Mouse (Mus musculus) heart, postnatal 4 days (tissue): ENCODE measurements around the gene Adgrf3. TPM values are rescaled to one million over a fixed set of nuclear protein-coding genes. Genes with fewer than 3 reads are reported as not detected.

Experiments
- DNase-seq: peaks from one replicate; pipeline ENCODE4 v3.0.0; 2021
- microRNA-seq, 2 experiments: library from miRNA; unstranded; fragments of <30 nt; microRNA quantifications; one replicate each; pipeline ENCODE4 v1.2.0; 2021 to 2022
- total RNA-seq, 2 experiments: library from RNA; stranded (reverse); gene quantifications; 2 replicates each; pipeline ENCODE4 v1.2.3; 2021

Adgrf3 gene
- total RNA-seq, 2 experiments from 2014 or later: 0.21 to 0.45 TPM

DNA sequence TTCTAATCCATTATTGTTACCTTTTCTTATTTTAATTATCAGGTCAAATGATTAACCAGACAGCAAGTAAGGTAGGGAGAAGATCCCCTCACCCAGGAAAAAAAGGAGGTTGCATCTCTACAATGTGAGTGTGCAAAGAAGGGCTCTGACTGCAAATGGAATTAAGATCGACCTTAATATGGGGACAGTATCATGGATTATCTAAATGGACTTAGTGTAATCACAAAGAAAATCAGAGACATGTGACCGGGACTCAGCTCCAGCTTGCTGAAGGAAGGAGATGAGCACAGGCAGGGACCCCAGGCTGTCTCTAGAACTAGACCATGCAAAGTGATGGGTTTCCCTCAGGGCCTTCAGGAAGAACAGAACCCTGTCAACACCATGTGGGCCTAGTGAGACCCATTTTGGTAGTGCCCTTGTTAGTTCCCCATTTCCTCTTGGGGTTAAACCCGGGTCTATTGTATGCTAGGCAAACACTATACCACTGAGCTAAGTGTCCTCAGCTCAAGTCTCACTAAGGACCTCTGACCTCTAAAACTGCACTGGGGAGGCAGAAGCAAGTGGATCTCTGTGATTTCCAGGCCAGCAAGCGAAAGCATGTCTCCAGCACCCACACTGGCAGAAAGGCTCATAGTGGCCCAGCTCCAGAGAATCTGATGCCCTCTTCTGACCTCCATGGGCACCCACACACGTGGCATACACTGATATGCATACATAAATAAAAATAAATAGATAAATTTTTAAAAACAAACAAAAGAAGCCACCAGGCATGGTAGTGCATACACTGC, 57.2 kb downstream of the Adgrf3 start:
- DNase-seq: no peak

DNA sequence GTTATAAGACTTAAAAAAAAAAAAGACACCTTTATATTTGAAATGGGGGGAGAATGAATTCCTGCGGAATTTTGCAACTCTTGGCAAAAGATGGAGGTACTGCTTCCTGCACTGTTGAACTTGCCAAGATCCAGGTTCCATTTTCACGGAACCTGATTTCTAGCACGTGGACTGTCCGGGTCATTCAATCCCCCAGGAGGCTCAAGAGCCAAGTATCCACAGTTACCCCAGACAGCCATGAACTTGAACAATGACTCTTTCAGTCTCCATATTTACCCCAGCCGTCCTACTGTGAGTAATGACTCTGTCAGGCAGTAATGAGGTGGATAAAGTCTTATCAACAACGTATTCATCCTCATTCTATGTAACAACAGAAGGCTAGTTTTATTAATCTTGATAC, 59.0 kb downstream of the Adgrf3 start:
- no peak for DNase-seq

Small RNAs within 50 kb of the gene (microRNA-seq; reads per million reads assigned to microRNA genes)
- 8.3 to 8.8 reads per million in 2 experiments for gene Mir1960

Other genes with a start within 250 kb of the Adgrf3 start
- gene Il6, start 192.6 kb downstream of the Adgrf3 start, total RNA-seq: under 1 TPM in 1 of 2 experiments, not detected in 1; 0.29 TPM
- gene Tyms, start 132.1 kb downstream of the Adgrf3 start, total RNA-seq: 10 to 100 TPM; 44.0 to 49.6 TPM
- under 1 TPM; 0.27 to 0.45 TPM for gene Garem2, start 100.6 kb downstream of the Adgrf3 start, total RNA-seq
- gene 3110082J24Rik, start 99.6 kb downstream of the Adgrf3 start, total RNA-seq: not detected
- 1,000 to 10,000 TPM; 1,073 to 1,141 TPM for gene Hadha, start 50.6 kb downstream of the Adgrf3 start, total RNA-seq
- gene Hadhb, start 50.5 kb downstream of the Adgrf3 start, total RNA-seq: 1,000 to 10,000 TPM; 1,045 to 1,083 TPM
- 10 to 100 TPM; 22.8 to 24.9 TPM for gene Selenoi, start 26.9 kb upstream of the Adgrf3 start, total RNA-seq
- gene Drc1, start 75.7 kb upstream of the Adgrf3 start, total RNA-seq: under 1 TPM in 1 of 2 experiments, not detected in 1; 0.11 TPM